Mouse (Mus musculus): Measurements from ENCODE around the gene Sox30. TPM values are rescaled to one million over a fixed set of nuclear protein-coding genes. Genes with fewer than 3 reads are reported as not detected.
"Not testable (repeated sequence)": the region's sequence is repeated elsewhere in the genome, so short reads cannot be mapped to it uniquely, and the experiment has no call there.

Gene Sox30
- polyA plus RNA-seq, 1 experiment from 2014 or later: 0.16 TPM

GRCm38 (mm10) chr11:46053457-46053856 is 73.3 kb downstream of the Sox30 start:
- peaks cover 32% of the 10 kb centered on the region for H3K4me1 ChIP-seq
- DNase-seq (ENCODE audit: low spot score); H3K27ac ChIP-seq; H3K9me3 ChIP-seq (replicated peaks); H3K4me3 ChIP-seq; H3K36me3 ChIP-seq: not testable (repeated sequence)
- WGBS: 89% methylated on average over 3 of the region's 3 CpGs
- H3K27me3 ChIP-seq (ENCODE audit: low read depth, poor library complexity, severe bottlenecking): peaks cover 11% of the 10 kb centered on the region; the same call in 1 of the 2 replicates

GRCm38 (mm10) chr11:46054311-46054710 is 74.2 kb downstream of the Sox30 start:
- Histone ChIP-seq H3K4me1 (peaks cover 32% of the 10 kb centered on the region), H3K9me3 (replicated peaks) (no peaks in the 10 kb centered on the region), H3K36me3 (no peaks in the 10 kb centered on the region), H3K27ac (no peak overlapping the region), H3K27me3 (ENCODE audit: low read depth, poor library complexity, severe bottlenecking) (peaks cover 11% of the 10 kb centered on the region; the same call in 1 of the 2 replicates), H3K4me3 (no peak overlapping the region)
- no peak for DNase-seq (ENCODE audit: low spot score)
- WGBS: 23% methylated on average over 5 of the region's 5 CpGs

GRCm38 (mm10) chr11:46054911-46055895 is 75.1 kb downstream of the Sox30 start:
- Histone ChIP-seq H3K9me3 (replicated peaks) (no peaks in the 10 kb centered on the region), H3K27ac (peak overlapping the region; percentile 93), H3K4me3 (peak overlapping the region; percentile 81), H3K36me3 (no peaks in the 10 kb centered on the region), H3K27me3 (ENCODE audit: low read depth, poor library complexity, severe bottlenecking) (peaks cover 11% of the 10 kb centered on the region; the same call in 1 of the 2 replicates), H3K4me1 (peaks cover 37% of the 10 kb centered on the region)
- 15% methylated on average over 13 of the region's 13 CpGs for WGBS
- DNase-seq (ENCODE audit: low spot score): no peak

DNA sequence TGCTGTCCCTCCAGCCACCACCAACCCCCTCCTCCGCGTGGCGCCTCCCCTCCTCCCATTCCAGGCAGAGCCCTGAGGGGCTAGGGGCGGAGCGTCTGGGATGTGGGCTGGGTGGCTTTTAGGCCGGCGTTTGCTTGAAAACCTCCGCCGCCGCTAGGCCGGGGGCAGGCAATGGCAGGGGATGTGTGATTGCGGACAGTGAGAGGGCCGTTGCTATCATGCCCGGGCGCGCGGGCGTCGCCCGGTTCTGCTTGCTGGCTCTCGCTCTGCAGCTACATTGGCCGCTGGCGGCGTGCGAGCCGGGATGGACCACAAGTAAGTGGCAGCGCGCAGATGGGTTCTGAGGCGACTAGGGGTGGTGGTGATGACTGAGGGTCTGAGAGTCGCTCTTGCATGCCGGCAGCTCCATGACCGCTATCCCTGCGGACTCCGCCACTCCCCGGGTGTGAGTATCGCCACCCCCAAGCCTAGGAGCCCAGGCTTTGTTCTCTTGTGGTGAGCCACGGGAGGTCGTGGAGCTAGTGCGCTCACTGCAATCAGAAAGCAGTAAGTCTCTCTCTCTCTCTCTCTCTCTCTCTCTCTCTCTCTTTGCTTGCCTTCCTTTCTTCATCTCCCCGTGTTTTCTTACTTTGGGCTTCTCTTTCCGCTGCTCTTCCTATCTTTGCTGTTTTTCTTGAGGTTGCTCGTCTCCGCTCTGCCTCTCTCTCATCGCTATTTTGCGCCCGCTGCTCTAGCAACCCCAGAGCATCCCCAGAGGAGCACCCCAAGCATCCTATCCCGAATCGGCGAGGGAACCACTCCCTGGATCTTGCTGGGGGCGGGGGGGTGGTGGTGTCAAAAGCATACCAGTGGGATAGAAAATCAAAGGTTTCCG is 76.0 kb downstream of the Sox30 start, which contains the start of gene Adam19:
TSS of gene Adam19 (plus strand) at position 97 of the 874 bp plus-strand sequence.
- H3K4me3 ChIP-seq: peak within 1 kb of the TSS; percentile 81
- peaks cover 6% of the 10 kb centered on the region; the same call in 1 of the 2 replicates for H3K36me3 ChIP-seq
- H3K4me1 ChIP-seq: peaks cover 43% of the 10 kb centered on the region
- peak; percentile 87 for DNase-seq (ENCODE audit: low spot score)
- under 1% methylated on average over 51 of the region's 51 CpGs for WGBS
- peak within 1 kb of the TSS; percentile 93 for H3K27ac ChIP-seq
- H3K9me3 ChIP-seq (replicated peaks): no peaks in the 10 kb centered on the region
- H3K27me3 ChIP-seq (ENCODE audit: low read depth, poor library complexity, severe bottlenecking): peaks cover 11% of the 10 kb centered on the region; the same call in 1 of the 2 replicates

DNA sequence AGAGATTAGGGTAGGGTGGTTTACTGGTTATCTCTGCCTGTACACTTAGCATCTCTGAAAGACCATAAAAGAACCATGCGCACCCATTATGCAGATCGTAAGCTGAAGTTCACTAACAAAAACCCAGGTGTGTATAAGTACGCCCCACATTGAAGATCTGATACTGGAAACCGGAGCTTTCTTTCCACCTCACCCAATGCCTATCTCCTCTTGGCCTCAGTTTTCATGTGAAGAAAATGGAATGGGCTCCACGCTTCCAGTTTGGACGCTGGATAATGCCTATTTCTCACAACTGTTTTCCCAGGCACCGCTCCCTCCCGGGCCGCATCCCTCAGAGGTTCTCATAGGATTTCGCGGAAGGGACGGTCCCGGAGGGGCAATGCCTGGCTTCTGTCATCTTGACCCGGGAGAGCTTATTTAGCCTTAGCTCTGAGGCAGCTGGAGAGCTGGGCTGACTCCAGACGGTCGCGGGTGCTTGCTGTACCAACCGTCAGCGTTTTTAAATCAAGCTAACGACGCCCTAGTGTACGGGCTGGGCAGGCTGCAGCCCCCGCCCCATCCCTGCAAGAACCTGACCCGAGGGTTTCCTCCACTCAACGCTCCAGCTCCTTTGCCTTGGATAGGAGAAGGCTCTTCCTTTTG is 76.8 kb downstream of the Sox30 start:
- peaks cover 11% of the 10 kb centered on the region; the same call in 1 of the 2 replicates for H3K36me3 ChIP-seq
- 2% methylated on average over 25 of the region's 25 CpGs for WGBS
- peaks cover 11% of the 10 kb centered on the region; the same call in 1 of the 2 replicates for H3K27me3 ChIP-seq (ENCODE audit: low read depth, poor library complexity, severe bottlenecking)
- H3K27ac ChIP-seq: peak overlapping the region; percentile 93
- peaks cover 43% of the 10 kb centered on the region for H3K4me1 ChIP-seq
- peak overlapping the region; percentile 81 for H3K4me3 ChIP-seq
- peak; percentile 57 for DNase-seq (ENCODE audit: low spot score)
- no peaks in the 10 kb centered on the region for H3K9me3 ChIP-seq (replicated peaks)

DNA sequence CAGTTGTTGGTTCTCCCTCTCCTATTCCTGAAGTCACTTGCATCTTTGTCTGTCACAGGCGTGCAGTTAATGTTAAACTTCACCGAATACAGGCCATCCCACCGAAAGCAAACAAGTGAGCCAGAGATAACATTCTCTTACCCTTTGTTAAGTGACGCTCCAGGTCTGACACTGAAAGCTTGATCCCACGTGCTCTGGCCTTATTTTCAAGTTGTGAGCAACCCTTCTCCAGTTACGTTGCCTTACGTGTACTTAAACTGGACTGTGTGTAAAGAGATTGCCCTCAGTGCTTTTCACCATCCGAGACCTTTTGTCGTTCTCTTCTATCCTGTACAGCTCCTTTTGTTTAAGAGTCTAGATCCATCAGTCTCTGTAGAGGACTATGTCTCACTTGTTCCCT is 77.9 kb downstream of the Sox30 start:
- peaks cover 11% of the 10 kb centered on the region; the same call in 1 of the 2 replicates for H3K27me3 ChIP-seq (ENCODE audit: low read depth, poor library complexity, severe bottlenecking)
- no peak overlapping the region for H3K27ac ChIP-seq
- H3K4me1 ChIP-seq: peaks cover 43% of the 10 kb centered on the region
- H3K36me3 ChIP-seq: peaks cover 13% of the 10 kb centered on the region; the same call in 1 of the 2 replicates
- no peak for DNase-seq (ENCODE audit: low spot score)
- WGBS: 63% methylated on average over 9 of the region's 9 CpGs
- no peak overlapping the region for H3K4me3 ChIP-seq
- H3K9me3 ChIP-seq (replicated peaks): no peaks in the 10 kb centered on the region

- DNase-seq (ENCODE audit: low spot score): no peak
- Histone ChIP-seq H3K27me3 (ENCODE audit: low read depth, poor library complexity, severe bottlenecking) (peaks cover 11% of the 10 kb centered on the region; the same call in 1 of the 2 replicates), H3K36me3 (peaks cover 17% of the 10 kb centered on the region; the same call in 1 of the 2 replicates), H3K4me3 (no peak overlapping the region), H3K27ac (no peak overlapping the region), H3K9me3 (replicated peaks) (no peaks in the 10 kb centered on the region), H3K4me1 (peaks cover 43% of the 10 kb centered on the region)
- WGBS: 95% methylated on average over 4 of the region's 4 CpGs
Observed at GRCm38 (mm10) chr11:46058916-46059315, 78.8 kb downstream of the Sox30 start.

GRCm38 (mm10) chr11:46059887-46060650 is 80.0 kb downstream of the Sox30 start:
- 48% methylated on average over 8 of the region's 8 CpGs for WGBS
- no peak for DNase-seq (ENCODE audit: low spot score)
- no peaks in the 10 kb centered on the region for H3K9me3 ChIP-seq (replicated peaks)
- no peak overlapping the region for H3K27ac ChIP-seq
- H3K4me1 ChIP-seq: peaks cover 41% of the 10 kb centered on the region
- H3K4me3 ChIP-seq: no peak overlapping the region
- H3K36me3 ChIP-seq: peaks cover 17% of the 10 kb centered on the region; the same call in 1 of the 2 replicates
- peaks cover 11% of the 10 kb centered on the region; the same call in 1 of the 2 replicates for H3K27me3 ChIP-seq (ENCODE audit: low read depth, poor library complexity, severe bottlenecking)

- Histone ChIP-seq H3K4me3 (no peak overlapping the region), H3K9me3 (replicated peaks) (no peaks in the 10 kb centered on the region), H3K27me3 (ENCODE audit: low read depth, poor library complexity, severe bottlenecking) (peaks cover 11% of the 10 kb centered on the region; the same call in 1 of the 2 replicates), H3K4me1 (peaks cover 41% of the 10 kb centered on the region), H3K27ac (no peak overlapping the region), H3K36me3 (peaks cover 17% of the 10 kb centered on the region; the same call in 1 of the 2 replicates)
- WGBS: 69% methylated on average over 5 of the region's 5 CpGs
- DNase-seq (ENCODE audit: low spot score): no peak
Observed at GRCm38 (mm10) chr11:46060651-46061020, 80.5 kb downstream of the Sox30 start.

DNA sequence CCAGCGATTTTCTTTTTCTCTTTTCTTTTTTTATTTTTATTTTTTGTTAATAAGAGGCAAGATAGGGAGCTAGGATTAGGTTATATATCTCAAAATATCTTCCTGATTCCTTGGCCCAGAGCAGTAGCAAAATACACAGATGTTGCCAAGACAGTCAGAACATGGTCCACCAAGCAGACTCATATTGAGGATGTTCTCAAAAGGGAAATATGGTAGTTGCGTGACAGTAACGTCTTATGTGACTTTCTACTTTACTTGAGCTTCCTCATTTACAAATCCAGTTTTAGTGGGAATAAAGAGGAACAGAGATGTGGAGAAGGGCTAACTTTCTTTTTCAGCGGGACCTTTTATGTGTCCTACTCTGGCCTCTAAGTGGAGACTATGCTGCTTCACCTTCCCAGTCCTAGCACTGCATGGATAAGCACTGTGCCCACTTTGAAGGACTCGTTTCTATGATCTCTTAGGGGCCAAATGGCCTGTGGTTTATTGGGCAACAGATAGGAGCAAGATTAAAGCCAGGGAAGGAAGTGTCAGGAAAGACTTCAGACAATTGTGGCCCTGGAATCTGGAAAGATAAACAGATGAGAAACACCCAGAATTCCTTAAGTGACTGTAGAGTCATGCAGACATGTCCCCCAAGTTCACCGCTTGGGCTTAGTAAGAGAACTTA is 81.8 kb downstream of the Sox30 start:
- DNase-seq (ENCODE audit: low spot score): no peak
- Histone ChIP-seq H3K27ac (no peak overlapping the region), H3K4me3 (no peak overlapping the region), H3K9me3 (replicated peaks) (no peaks in the 10 kb centered on the region), H3K4me1 (peaks cover 37% of the 10 kb centered on the region), H3K36me3 (peaks cover 28% of the 10 kb centered on the region), H3K27me3 (ENCODE audit: low read depth, poor library complexity, severe bottlenecking) (peaks cover 6% of the 10 kb centered on the region; the same call in 1 of the 2 replicates)
- whole genome bisulfite sequencing: 61% methylated on average over 6 of the region's 6 CpGs

- H3K36me3 ChIP-seq: peaks cover 29% of the 10 kb centered on the region
- no peak overlapping the region for H3K27ac ChIP-seq
- no peaks in the 10 kb centered on the region for H3K27me3 ChIP-seq (ENCODE audit: low read depth, poor library complexity, severe bottlenecking)
- WGBS: 81% methylated on average over 4 of the region's 4 CpGs
- no peak for DNase-seq (ENCODE audit: low spot score)
- H3K4me1 ChIP-seq: peaks cover 30% of the 10 kb centered on the region
- H3K4me3 ChIP-seq: no peak overlapping the region
- H3K9me3 ChIP-seq (replicated peaks): no peaks in the 10 kb centered on the region
Observed at GRCm38 (mm10) chr11:46062569-46062968, 82.5 kb downstream of the Sox30 start.

Measured in limb, embryonic 10.5 days (tissue).